ENCODE assay signal across 16 mouse cellular contexts in genomic region chr13:102914800-102915199, GRCm38 (mm10).
"Had no signal": no experiment of that assay in that cellular context is flagged by ENCODE, and none has a peak within 500 bp of the region (broad histone marks: within the 10 kb centered on the region; RNA-seq: fewer than 3 reads in every experiment).

No protein-coding gene starts in this region.

- H3K4me1 ChIP-seq: midbrain, embryonic 15.5 days; neural tube, embryonic 12.5 days; stomach, embryonic 15.5 days had no signal

- H3K9ac ChIP-seq: liver, postnatal 0 days; lung, embryonic 15.5 days; midbrain, embryonic 13.5 days; midbrain, embryonic 15.5 days; neural tube, embryonic 12.5 days; stomach, embryonic 15.5 days had no signal

- H3K36me3 ChIP-seq: lung, embryonic 15.5 days; midbrain, embryonic 13.5 days; midbrain, embryonic 15.5 days; neural tube, embryonic 12.5 days; stomach, embryonic 15.5 days had no signal

- H3K27ac ChIP-seq: lung, embryonic 15.5 days; macrophage; midbrain, embryonic 13.5 days; midbrain, embryonic 15.5 days; neural tube, embryonic 12.5 days; stomach, embryonic 15.5 days; stomach, postnatal 0 days had no signal

- H3K9me3 ChIP-seq: lung, embryonic 15.5 days; midbrain, embryonic 13.5 days; midbrain, embryonic 15.5 days; neural tube, embryonic 12.5 days; stomach, embryonic 15.5 days had no signal

- H3K27me3 ChIP-seq: lung, embryonic 15.5 days; megakaryocyte, embryonic 14.5 days; midbrain, embryonic 13.5 days; midbrain, embryonic 15.5 days; neural tube, embryonic 12.5 days; stomach, embryonic 15.5 days had no signal

- DNase-seq: liver, postnatal 0 days; lung, adult 2 months; lung, postnatal 14 days; lung, postnatal 36 days; right cerebral cortex, postnatal 14 days; thymus, adult 2 months; thymus, postnatal 25 days; thymus, postnatal 4 days had no signal

- H3K4me3 ChIP-seq: lung, embryonic 15.5 days; megakaryocyte, embryonic 14.5 days; midbrain, embryonic 13.5 days; midbrain, embryonic 15.5 days; neural tube, embryonic 12.5 days; stomach, embryonic 15.5 days had no signal
